Mouse (Mus musculus): Measurements from ENCODE around the gene Zswim5.

GRCm38 (mm10) chr4:116954951-116955350 lies 77.8 kb downstream of the Zswim5 start:
- TF ChIP-seq CTCF (IDR thresholded peaks at IDR 0.05), result no peak
- no peak for TF ChIP-seq EP300 (IDR thresholded peaks at IDR 0.05)

All from lung, postnatal 0 days (tissue).